Mouse (Mus musculus): ENCODE measurements around the gene Dcaf10. TPM values are rescaled to one million over a fixed set of nuclear protein-coding genes. Genes with fewer than 3 reads are reported as not detected.
A peak's percentile ranks its signal among the peaks of the same experiment; 100 is the strongest.
"Not testable (repeated sequence)": the region's sequence is repeated elsewhere in the genome, so short reads cannot be mapped to it uniquely, and the experiment has no call there.

Dcaf10 gene
- polyA plus RNA-seq, 1 experiment from 2014 or later = 5.9 TPM

GRCm38 (mm10) chr4:45341226-45341625, 675 bp upstream of the Dcaf10 start:
- H3K27ac ChIP-seq (ENCODE audit: low read depth, low read length) = peak overlapping the region; percentile 95
- peak overlapping the region; percentile 98 for H3K4me3 ChIP-seq (ENCODE audit: low read length)
- no peaks in the 10 kb centered on the region for H3K9me3 ChIP-seq (ENCODE audit: control insufficient read depth, low read length)
- peak overlapping the region; percentile 93 for H3K9ac ChIP-seq (ENCODE audit: low read depth, low read length)
- ATAC-seq = peak; percentile 13; the same call in 1 of the 2 replicates
- no peaks in the 10 kb centered on the region for H3K36me3 ChIP-seq (ENCODE audit: control insufficient read depth, insufficient read depth, low read length)
- WGBS = 48% methylated on average over 9 of the region's 9 CpGs
- H3K4me2 ChIP-seq (ENCODE audit: low read length) = peak overlapping the region; percentile 93
- peaks cover 24% of the 10 kb centered on the region for H3K4me1 ChIP-seq (ENCODE audit: control insufficient read depth, insufficient read depth, low read depth, low read length)
- 0 out of 2 replicates have a peak, but pooled peaks cover 2% of the 10 kb centered on the region for H3K27me3 ChIP-seq (replicated peaks; ENCODE audit: control insufficient read depth, insufficient read depth, low read length)

DNA sequence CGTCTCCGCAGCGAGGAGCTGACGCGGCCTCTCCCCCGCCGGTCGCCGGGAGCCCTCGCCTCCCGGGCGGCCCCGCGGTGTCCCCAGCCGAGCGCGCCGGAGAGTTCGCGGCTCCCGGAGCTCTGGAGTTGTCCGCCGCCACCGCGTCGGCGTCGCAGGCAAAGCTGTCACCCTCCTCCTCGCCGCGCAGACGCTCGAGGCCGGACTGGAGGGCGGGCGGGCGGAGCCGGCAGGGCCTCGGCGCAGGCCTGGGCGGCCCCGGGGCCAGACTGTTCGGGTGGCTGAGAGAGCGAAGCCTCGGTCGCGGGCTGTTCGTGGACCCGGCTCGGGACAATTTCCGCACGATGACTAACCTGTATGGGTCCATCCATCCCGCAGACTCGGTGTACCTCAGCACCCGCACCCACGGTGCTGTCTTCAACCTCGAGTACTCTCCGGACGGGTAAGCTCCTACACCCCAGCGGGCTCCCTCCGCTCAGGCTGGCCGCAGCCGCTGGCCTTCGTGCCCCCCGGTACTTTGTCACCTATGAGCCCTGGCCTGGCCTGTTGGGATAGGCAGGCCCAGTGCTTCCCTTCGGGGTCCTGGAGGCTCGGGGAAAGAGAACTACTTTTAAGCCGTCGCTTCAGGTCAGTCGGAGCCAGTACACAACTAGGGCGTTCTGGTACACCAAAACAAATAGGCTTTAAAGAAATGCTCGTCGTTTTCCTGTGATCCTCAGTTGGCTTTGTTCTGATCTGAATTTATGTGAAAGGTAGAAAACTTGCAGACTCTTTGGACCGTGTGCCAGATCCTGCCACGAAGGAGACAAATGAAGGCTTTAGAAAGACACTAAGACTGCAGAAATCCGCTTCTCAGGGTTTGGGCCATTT, 620 bp downstream of the Dcaf10 start, which contains the start of gene Exosc3:
Gene Exosc3 (minus strand): TSS at position 447 of the 870 bp plus-strand sequence.
- no peaks in the 10 kb centered on the region for H3K36me3 ChIP-seq (ENCODE audit: control insufficient read depth, insufficient read depth, low read length)
- WGBS = under 1% methylated on average over 68 of the region's 76 CpGs
- H3K27me3 ChIP-seq (replicated peaks; ENCODE audit: control insufficient read depth, insufficient read depth, low read length) = 0 out of 2 replicates have a peak, but pooled peaks cover 2% of the 10 kb centered on the region
- no peaks in the 10 kb centered on the region for H3K9me3 ChIP-seq (ENCODE audit: control insufficient read depth, low read length)
- H3K27ac ChIP-seq (ENCODE audit: low read depth, low read length) = peak within 1 kb of the TSS; percentile 95
- peak within 1 kb of the TSS; percentile 93 for H3K4me2 ChIP-seq (ENCODE audit: low read length)
- H3K4me1 ChIP-seq (ENCODE audit: control insufficient read depth, insufficient read depth, low read depth, low read length) = peaks cover 24% of the 10 kb centered on the region
- H3K9ac ChIP-seq (ENCODE audit: low read depth, low read length) = peak within 1 kb of the TSS; percentile 93
- H3K4me3 ChIP-seq (ENCODE audit: low read length) = peak within 1 kb of the TSS; percentile 98
- ATAC-seq = peak; percentile 74

GRCm38 (mm10) chr4:45356653-45357052, 14.8 kb downstream of the Dcaf10 start:
- Histone ChIP-seq H3K4me1 (ENCODE audit: control insufficient read depth, insufficient read depth, low read depth, low read length) (no peaks in the 10 kb centered on the region), H3K4me3 (ENCODE audit: low read length) (no peak overlapping the region), H3K36me3 (ENCODE audit: control insufficient read depth, insufficient read depth, low read length) (peaks cover 7% of the 10 kb centered on the region; the same call in 1 of the 2 replicates), H3K9ac (ENCODE audit: low read depth, low read length) (no peak overlapping the region), H3K9me3 (ENCODE audit: control insufficient read depth, low read length) (no peaks in the 10 kb centered on the region), H3K4me2 (ENCODE audit: low read length) (no peak overlapping the region), H3K27ac (ENCODE audit: low read depth, low read length) (no peak overlapping the region), H3K27me3 (replicated peaks; ENCODE audit: control insufficient read depth, insufficient read depth, low read length) (no peaks in the 10 kb centered on the region)
- no peak for ATAC-seq
- 96% methylated on average over 3 of the region's 3 CpGs for WGBS

GRCm38 (mm10) chr4:45371261-45371660, 29.4 kb downstream of the Dcaf10 start:
- 81% methylated on average over 3 of the region's 3 CpGs for WGBS
- Histone ChIP-seq H3K4me3 (ENCODE audit: low read length) (no peak overlapping the region), H3K36me3 (ENCODE audit: control insufficient read depth, insufficient read depth, low read length) (peaks cover 33% of the 10 kb centered on the region), H3K9me3 (ENCODE audit: control insufficient read depth, low read length) (no peaks in the 10 kb centered on the region), H3K4me2 (ENCODE audit: low read length) (no peak overlapping the region), H3K27me3 (replicated peaks; ENCODE audit: control insufficient read depth, insufficient read depth, low read length) (no peaks in the 10 kb centered on the region), H3K27ac (ENCODE audit: low read depth, low read length) (no peak overlapping the region), H3K9ac (ENCODE audit: low read depth, low read length) (no peak overlapping the region), H3K4me1 (ENCODE audit: control insufficient read depth, insufficient read depth, low read depth, low read length) (no peaks in the 10 kb centered on the region)
- no peak for ATAC-seq

GRCm38 (mm10) chr4:45374879-45375278, 33.0 kb downstream of the Dcaf10 start:
- no peaks in the 10 kb centered on the region for H3K4me1 ChIP-seq (ENCODE audit: control insufficient read depth, insufficient read depth, low read depth, low read length)
- no peak overlapping the region for H3K27ac ChIP-seq (ENCODE audit: low read depth, low read length)
- H3K4me3 ChIP-seq (ENCODE audit: low read length) = no peak overlapping the region
- H3K27me3 ChIP-seq (replicated peaks; ENCODE audit: control insufficient read depth, insufficient read depth, low read length) = no peaks in the 10 kb centered on the region
- no peak overlapping the region for H3K4me2 ChIP-seq (ENCODE audit: low read length)
- H3K36me3 ChIP-seq (ENCODE audit: control insufficient read depth, insufficient read depth, low read length) = peaks cover 36% of the 10 kb centered on the region
- 88% methylated on average over 5 of the region's 5 CpGs for WGBS
- no peak for ATAC-seq
- no peaks in the 10 kb centered on the region for H3K9me3 ChIP-seq (ENCODE audit: control insufficient read depth, low read length)
- no peak overlapping the region for H3K9ac ChIP-seq (ENCODE audit: low read depth, low read length)

GRCm38 (mm10) chr4:45376573-45376972, 34.7 kb downstream of the Dcaf10 start:
- Histone ChIP-seq H3K4me1 (ENCODE audit: control insufficient read depth, insufficient read depth, low read depth, low read length) (no peaks in the 10 kb centered on the region), H3K9ac (ENCODE audit: low read depth, low read length) (no peak overlapping the region), H3K9me3 (ENCODE audit: control insufficient read depth, low read length) (no peaks in the 10 kb centered on the region), H3K4me2 (ENCODE audit: low read length) (no peak overlapping the region), H3K36me3 (ENCODE audit: control insufficient read depth, insufficient read depth, low read length) (peaks cover 29% of the 10 kb centered on the region), H3K4me3 (ENCODE audit: low read length) (no peak overlapping the region), H3K27ac (ENCODE audit: low read depth, low read length) (no peak overlapping the region), H3K27me3 (replicated peaks; ENCODE audit: control insufficient read depth, insufficient read depth, low read length) (no peaks in the 10 kb centered on the region)
- 88% methylated on average over 4 of the region's 4 CpGs for WGBS
- no peak for ATAC-seq

- not testable (repeated sequence) for H3K9me3 ChIP-seq (ENCODE audit: control insufficient read depth, low read length)
These were observed 39.1 kb downstream of the Dcaf10 start for GRCm38 (mm10) chr4:45380903-45381580.

DNA sequence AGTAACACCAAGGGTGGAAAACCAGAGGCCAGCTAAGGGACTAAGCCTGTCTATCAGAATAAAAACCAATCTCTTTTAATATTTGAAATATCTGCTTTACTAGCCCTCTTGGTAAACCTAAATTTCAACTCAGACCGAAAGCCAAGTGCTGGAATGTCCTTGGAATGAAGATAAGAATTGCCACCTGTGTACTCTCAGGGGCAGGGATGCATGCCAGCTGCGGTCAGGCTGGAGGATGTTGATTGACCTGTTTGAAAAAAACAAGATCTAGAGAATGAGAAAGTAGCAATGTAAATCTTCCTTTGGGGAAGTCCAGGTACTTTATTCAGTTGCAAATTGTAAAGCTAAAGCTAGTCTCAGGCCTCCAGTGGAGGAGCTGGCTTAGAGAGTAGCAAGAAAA, 40.2 kb downstream of the Dcaf10 start:
- H3K36me3 ChIP-seq (ENCODE audit: control insufficient read depth, insufficient read depth, low read length); H3K4me2 ChIP-seq (ENCODE audit: low read length); H3K4me1 ChIP-seq (ENCODE audit: control insufficient read depth, insufficient read depth, low read depth, low read length); H3K4me3 ChIP-seq (ENCODE audit: low read length); H3K9ac ChIP-seq (ENCODE audit: low read depth, low read length); H3K27me3 ChIP-seq (replicated peaks; ENCODE audit: control insufficient read depth, insufficient read depth, low read length); H3K27ac ChIP-seq (ENCODE audit: low read depth, low read length); ATAC-seq; H3K9me3 ChIP-seq (ENCODE audit: control insufficient read depth, low read length): not testable (repeated sequence)
- 72% methylated on average over 2 of the region's 2 CpGs for WGBS

More at GRCm38 (mm10) chr4:45380903-45381580, 39.1 kb downstream of the Dcaf10 start:
- whole genome bisulfite sequencing = 82% methylated on average over 10 of the region's 10 CpGs
- H3K36me3 ChIP-seq (ENCODE audit: control insufficient read depth, insufficient read depth, low read length); H3K27ac ChIP-seq (ENCODE audit: low read depth, low read length); H3K27me3 ChIP-seq (replicated peaks; ENCODE audit: control insufficient read depth, insufficient read depth, low read length); ATAC-seq; H3K9ac ChIP-seq (ENCODE audit: low read depth, low read length); H3K4me1 ChIP-seq (ENCODE audit: control insufficient read depth, insufficient read depth, low read depth, low read length); H3K4me3 ChIP-seq (ENCODE audit: low read length); H3K4me2 ChIP-seq (ENCODE audit: low read length): not testable (repeated sequence)

DNA sequence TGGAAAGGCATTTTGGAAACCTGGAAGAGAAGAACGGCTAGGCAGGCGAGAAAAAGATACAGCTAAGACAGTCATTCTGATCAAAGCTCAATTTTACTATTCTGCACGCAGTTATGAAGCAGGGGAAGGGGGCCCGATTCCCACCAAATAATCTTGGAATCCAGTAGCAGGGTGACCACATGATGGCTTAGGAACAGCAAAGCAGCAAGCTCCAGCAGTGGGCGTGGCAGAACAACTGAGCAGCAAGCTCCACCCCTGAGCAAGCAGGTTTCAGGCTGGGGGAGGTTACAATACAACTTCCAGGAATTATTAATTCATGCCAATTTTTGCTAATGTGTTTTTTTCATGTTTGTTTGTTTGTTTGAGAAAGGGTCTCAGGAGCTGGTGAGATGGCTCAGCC, 45.4 kb downstream of the Dcaf10 start:
- H3K4me3 ChIP-seq (ENCODE audit: low read length); H3K27ac ChIP-seq (ENCODE audit: low read depth, low read length); H3K4me2 ChIP-seq (ENCODE audit: low read length); ATAC-seq; H3K4me1 ChIP-seq (ENCODE audit: control insufficient read depth, insufficient read depth, low read depth, low read length); H3K9ac ChIP-seq (ENCODE audit: low read depth, low read length); H3K36me3 ChIP-seq (ENCODE audit: control insufficient read depth, insufficient read depth, low read length); H3K27me3 ChIP-seq (replicated peaks; ENCODE audit: control insufficient read depth, insufficient read depth, low read length); H3K9me3 ChIP-seq (ENCODE audit: control insufficient read depth, low read length): not testable (repeated sequence)
- WGBS = 97% methylated on average over 5 of the region's 5 CpGs
